ENCODE assay signal across 17 mouse cellular contexts in genomic region chrX:131006698-131007097, GRCm38 (mm10).
"Had no signal": no experiment of that assay in that cellular context is flagged by ENCODE, and none has a peak within 500 bp of the region (broad histone marks: within the 10 kb centered on the region; RNA-seq: fewer than 3 reads in every experiment).

No protein-coding gene starts in this region.

- H3K36me3 ChIP-seq: neural tube, embryonic 12.5 days; neural tube, embryonic 13.5 days; neural tube, embryonic 15.5 days; stomach, embryonic 15.5 days had no signal

- H3K27me3 ChIP-seq: neural tube, embryonic 12.5 days; neural tube, embryonic 13.5 days; neural tube, embryonic 15.5 days; stomach, embryonic 15.5 days had no signal

- H3K9ac ChIP-seq: neural tube, embryonic 12.5 days; neural tube, embryonic 13.5 days; neural tube, embryonic 15.5 days; stomach, embryonic 15.5 days had no signal

- H3K4me1 ChIP-seq: neural tube, embryonic 12.5 days; neural tube, embryonic 13.5 days; neural tube, embryonic 15.5 days; stomach, embryonic 15.5 days had no signal

- DNase-seq: retina, postnatal 1 day; right cerebral cortex, adult 18-20 months; right cerebral cortex, postnatal 14 days; right cerebral cortex, postnatal 25 days; right cerebral cortex, postnatal 4 days; spleen, adult 18-20 months; thymus, adult 18-20 months; thymus, adult 2 months; thymus, postnatal 14 days; thymus, postnatal 25 days; thymus, postnatal 36 days; thymus, postnatal 4 days had no signal

- H3K9me3 ChIP-seq: neural tube, embryonic 12.5 days; neural tube, embryonic 13.5 days; neural tube, embryonic 15.5 days; stomach, embryonic 15.5 days had no signal

- H3K4me3 ChIP-seq: neural tube, embryonic 12.5 days; neural tube, embryonic 13.5 days; neural tube, embryonic 15.5 days; stomach, embryonic 15.5 days had no signal

- H3K27ac ChIP-seq: neural tube, embryonic 12.5 days; neural tube, embryonic 13.5 days; neural tube, embryonic 15.5 days; stomach, embryonic 15.5 days; stomach, postnatal 0 days had no signal
